Mouse (Mus musculus) gastrocnemius, postnatal 14 days (tissue): ENCODE measurements around the gene Tnrc6b. TPM values are rescaled to one million over a fixed set of nuclear protein-coding genes. Genes with fewer than 3 reads are reported as not detected.

ENCODE experiments used
- DNase-seq: peaks from one replicate; pipeline ENCODE4 v3.0.0; 2021; ENCODE audit warnings: mixed read lengths
- intact Hi-C: fragments of 180-260 bp; cut with DNase I; formaldehyde crosslinking; loops from one replicate; pipeline ENCODE4 v1.15.1; 2025; ENCODE audit warnings: low total_unique reads
- microRNA-seq, 2 experiments: library from miRNA; unstranded; fragments of <30 nt; microRNA quantifications; one replicate each; pipeline ENCODE4 v1.2.0; 2021
- total RNA-seq, 2 experiments: library from RNA; stranded (reverse); gene quantifications; 2 replicates each; pipeline ENCODE4 v1.2.3; 2021

Tnrc6b gene
- total RNA-seq, 2 experiments from 2014 or later, result 40.6 to 45.7 TPM

DNA sequence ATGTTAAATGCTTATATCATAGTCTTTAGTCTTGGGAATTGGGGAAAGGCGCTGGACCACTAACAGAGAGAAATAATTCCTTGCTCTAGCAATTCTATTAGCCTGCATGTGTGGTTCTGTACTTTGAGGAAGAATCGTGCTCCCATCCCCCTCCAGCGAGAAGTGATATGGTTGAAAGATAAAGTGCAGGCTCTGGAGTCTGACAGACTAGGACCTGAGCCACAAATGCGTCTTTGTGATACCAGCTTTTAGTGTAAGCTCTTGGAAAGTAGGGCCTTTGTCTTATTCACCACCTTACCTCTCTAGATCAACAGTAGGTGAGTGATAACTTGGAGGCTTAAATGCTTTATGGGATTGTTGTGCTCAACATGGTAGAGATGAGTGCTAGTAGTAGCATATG lies 270.1 kb downstream of the Tnrc6b start:
- DNase-seq, result no peak
- intact Hi-C loops, result no loop called here

DNA sequence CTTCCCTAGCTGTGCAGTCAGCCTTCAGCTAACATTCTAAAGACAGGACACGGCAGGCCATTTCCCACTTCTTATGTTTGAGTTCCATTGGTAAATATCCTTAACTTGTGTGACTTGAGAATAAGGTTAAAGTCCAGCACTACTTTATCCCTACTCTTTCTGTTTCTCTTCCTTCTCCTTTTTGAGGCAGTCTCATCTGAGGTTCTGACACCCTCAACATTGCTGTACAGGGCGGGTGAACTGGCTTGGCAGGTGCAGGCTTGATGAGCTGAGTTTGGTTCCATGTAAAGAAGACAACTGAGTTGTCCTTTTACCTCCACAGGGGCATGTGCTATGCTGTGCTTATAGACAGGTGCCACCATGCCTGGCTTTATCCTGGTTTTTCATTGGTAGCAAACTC lies 272.2 kb downstream of the Tnrc6b start:
- intact Hi-C loops, result no loop called here
- DNase-seq, result no peak

DNA sequence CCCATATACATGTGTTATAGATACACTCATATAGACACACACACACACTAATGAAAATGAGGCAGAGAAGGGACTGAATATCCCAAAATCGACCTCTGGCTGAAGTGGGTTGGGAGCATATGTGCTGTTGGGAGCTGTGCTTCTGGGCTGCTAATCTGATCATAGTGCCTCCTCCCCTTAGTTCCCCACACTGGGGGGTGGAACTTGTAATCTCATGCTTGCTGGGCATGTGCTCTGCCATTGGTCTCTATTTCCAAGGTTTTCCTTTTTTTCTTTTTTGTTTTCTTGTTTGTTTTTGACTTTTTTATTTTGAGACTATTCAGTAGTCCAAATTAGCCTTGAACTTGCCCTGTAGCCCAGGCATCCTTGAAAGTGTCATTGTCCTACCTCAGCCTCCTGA lies 277.2 kb downstream of the Tnrc6b start:
- DNase-seq, result no peak
- intact Hi-C loops, result no loop called here

DNA sequence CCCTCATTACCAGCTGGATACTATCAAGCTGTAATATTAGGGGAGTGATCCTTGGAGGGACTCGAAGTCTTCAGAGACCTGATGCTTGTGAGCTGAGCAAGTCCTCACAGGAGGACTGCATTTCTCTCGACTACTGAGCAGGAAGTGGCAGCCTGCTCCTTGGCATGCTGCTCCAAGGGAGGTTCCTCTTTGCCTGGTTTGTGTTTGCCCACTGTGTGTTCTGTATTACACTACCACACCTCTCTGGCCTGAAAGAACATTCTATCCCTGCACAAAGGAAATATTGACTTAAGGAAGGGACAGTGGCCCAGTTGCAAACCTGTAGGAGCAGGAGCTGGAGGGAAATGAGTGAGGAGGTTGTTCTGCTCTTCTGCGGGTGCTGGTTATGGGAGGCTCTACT lies 278.6 kb downstream of the Tnrc6b start:
- intact Hi-C loops, result no loop called here

More for the DNA sequence above, 278.6 kb downstream of the Tnrc6b start:
- no peak for DNase-seq

Small RNA genes lying within 50 kb of the gene (microRNA-seq; reads per million reads assigned to microRNA genes)
- 10.5 to 17.0 reads per million in 2 experiments for gene Mir5113

Other genes with a start within 250 kb of the Tnrc6b start
- gene Enthd1, start 146.2 kb upstream of the Tnrc6b start, total RNA-seq, result not detected
- gene Grap2, start 138.7 kb upstream of the Tnrc6b start, total RNA-seq, result under 1 TPM; 0.06 to 0.31 TPM
- gene Fam83f, start 39.5 kb upstream of the Tnrc6b start, total RNA-seq, result under 1 TPM; 0.29 to 0.43 TPM
- 100 to 1,000 TPM; 166 to 179 TPM for gene Adsl, start 237.2 kb downstream of the Tnrc6b start, total RNA-seq